Mouse (Mus musculus) frontal cortex, adult (tissue): ENCODE data around the gene Nufip2.

Experiments
- ATAC-seq: cut with Nextera tagmentation; 2 replicates; pipeline ENCODE4 v1.9.2; 2017; ENCODE audit warnings: mild to moderate bottlenecking, moderate library complexity, mixed read lengths; ENCODE audit not compliant: low TSS enrichment

Gene Nufip2

GRCm38 (mm10) chr11:77770346-77770745 is 84.4 kb downstream of the Nufip2 start:
- ATAC-seq, result no peak

DNA sequence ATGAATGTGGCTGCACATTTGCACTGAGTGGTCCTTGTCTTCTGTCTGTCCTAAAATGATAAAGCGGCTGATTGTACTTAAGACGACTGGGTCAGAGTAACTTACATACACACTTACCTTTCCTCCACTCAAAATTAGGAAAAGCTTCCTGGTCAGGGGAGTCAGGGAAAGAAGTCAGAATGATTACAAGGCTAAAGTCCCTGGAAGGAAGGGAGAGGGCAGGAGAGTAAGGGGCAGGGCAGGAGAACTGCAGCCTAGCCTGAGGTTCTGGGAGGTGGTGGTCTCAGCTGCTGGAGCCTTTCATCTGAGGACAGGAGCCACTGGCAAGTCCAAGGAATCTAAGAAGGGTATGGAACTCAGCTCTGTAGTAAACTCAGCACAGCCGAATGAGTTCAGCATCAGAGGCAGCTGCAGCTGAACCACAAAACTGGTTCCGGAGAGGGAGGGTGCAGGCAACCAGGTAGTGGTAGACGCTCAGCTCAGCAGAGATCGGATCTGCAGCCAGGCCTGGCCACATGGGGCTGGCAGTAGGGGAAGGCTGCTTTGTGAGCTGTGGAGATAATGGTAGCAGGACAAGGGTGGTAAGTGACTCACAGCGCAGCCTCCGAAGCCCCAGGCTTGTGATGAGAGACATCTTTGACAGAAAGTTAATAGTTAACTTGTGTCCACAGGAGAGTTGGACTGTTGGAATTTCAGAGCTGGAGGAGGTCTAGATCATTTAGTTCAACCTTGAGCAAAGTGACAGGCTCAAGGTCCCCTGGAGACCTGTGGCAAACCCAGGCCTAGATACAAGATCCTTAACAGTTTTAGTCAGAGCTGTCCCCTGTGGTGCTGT is 86.1 kb downstream of the Nufip2 start:
- ATAC-seq, result no peak

DNA sequence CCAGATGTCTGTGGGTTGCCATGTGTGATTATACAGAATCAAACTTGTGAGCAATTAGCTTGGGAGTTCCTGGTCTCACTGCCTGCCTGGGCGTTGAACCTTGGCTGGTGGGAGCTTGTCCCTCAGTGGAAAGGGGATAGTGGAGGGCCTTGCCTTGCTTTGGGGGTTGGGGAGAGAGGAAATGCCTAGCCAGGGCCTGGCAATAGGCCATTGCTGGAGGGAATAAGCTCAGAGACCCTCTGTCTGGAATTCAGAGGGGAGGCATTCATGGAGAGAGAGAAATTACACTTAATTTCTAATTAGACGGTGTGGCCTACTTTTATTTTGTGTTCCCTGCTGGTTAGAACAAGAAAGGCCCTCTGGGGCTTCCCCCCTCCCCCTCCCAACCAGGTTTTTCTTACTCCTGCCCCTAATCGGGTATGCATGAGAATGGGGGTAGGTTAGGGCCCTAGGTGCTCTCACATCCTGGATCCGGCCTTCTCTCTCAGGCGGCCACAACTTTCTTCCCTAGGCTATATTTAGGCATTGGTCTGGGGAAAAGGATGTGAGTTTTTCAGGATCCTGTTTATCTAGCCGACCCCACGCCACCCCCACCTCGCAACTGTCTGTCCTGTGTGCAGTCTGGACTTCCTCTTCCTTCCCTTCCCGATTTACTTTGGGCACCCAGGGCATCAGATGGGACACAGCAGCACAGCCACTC is 89.9 kb downstream of the Nufip2 start:
- no peak for ATAC-seq

DNA sequence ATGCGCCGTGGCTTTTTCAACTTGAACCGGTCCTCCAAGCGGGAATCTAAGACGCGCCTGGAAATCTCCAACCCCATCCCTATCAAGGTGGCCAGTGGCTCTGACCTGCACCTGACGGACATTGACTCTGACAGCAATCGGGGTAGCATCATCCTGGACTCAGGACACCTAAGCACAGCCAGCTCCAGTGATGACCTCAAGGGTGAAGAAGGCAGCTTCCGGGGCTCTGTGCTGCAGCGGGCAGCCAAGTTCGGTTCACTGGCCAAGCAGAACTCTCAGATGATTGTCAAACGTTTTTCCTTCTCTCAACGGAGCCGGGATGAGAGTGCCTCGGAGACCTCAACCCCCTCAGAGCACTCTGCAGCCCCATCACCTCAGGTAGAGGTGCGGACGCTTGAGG is 91.5 kb downstream of the Nufip2 start:
- ATAC-seq, result no peak

- no peak for ATAC-seq
Observed at GRCm38 (mm10) chr11:77777937-77778336, 92.0 kb downstream of the Nufip2 start.

GRCm38 (mm10) chr11:77779240-77779639 is 93.3 kb downstream of the Nufip2 start:
- ATAC-seq, result no peak

DNA sequence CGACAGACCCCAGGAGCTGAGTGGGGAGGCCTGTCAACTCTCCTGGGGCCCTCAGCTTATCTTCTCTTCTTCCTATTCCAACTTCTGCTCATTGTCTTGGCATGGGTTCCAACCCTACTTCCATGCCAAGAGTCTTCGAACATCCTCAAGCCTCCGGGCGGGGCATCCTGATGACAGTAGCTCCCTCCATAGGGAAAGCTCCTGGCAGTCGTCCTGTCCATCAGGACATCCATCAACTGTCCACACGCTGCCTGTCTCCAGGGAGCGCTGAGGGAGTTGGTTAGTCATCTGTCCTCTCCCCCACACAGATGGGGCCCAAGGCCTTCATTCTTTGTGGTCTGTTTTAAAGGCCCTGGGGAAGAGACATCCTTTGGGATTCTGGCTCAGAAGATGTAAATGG is 95.1 kb downstream of the Nufip2 start:
- ATAC-seq, result no peak

DNA sequence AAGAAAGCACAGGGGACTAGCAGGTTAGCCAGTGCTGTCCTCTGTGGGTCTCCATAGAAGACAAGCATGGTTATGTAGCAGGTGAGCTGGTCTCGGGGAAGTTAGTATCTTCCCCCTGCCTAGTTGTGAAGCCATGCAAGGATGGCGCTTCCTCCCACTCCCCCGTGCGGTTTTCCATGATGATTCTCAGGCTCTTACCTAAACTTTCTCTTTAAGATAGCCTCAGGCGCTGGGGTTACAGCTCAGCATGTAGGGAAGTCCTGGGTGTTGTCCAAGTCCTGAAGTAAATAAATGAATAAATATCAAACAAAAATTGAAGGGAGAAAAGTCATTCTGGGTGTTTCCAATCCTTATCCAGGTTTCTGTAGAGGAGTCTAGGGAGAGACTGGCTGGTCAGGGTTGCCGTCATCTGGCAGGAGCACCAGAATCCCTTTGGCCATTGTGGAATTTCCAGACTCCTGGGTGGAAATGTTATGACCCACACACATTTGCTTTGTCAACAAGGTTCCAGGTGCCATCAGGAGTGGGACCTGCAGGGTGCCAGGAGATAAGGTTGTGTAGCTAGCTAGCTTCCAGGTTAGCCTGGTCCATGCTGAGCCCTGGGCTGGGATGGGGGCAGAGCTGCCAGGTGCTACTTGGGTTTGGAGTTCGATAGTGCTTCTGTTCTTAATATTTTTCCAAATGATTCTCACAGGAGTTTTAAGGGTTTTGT is 96.3 kb downstream of the Nufip2 start:
- ATAC-seq, result no peak

GRCm38 (mm10) chr11:77783211-77783746 is 97.3 kb downstream of the Nufip2 start:
- ATAC-seq, result no peak

DNA sequence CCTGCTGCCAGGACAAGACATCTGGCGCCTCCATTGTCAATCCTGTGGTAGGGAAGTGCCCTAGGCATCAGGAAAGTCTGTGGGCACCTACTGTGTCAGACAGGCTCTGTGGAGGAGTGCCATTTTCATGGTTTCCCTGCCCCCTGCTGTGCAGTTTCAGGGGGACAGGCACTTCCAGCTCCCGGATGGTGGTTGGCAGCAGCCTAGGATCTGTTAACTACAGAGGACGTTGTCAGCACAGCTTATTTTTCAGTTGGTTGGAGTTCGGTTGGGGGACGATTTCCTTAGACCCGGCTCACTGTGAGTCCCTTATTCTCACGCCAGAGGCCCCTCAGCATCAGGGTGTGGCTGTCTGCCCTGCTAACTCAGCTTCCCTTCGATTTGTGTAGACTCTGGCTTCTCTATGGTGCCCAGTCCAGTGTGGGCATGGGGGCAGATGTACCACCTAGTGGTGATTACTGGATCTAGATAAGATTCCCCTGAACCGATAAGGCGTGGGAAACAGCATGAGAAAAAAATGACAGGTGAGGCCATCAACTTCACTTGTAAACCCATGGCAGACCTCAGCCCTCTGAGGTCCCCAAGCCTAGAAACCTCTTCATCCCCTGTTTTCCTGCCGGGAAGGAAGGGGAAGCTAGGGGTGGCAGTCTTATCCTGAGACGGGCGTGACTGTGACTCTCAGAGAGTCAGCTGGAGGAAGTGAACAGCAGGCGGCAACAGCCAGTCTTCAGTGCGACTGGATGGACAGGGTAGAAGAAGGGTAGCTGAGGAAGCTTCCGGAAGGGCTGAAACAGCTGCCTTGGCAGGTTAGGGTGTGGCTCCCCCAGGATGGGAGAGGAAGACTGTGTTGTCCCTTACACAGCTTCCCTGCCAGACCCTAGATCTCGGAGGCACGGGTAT is 98.0 kb downstream of the Nufip2 start:
- ATAC-seq, result peak; percentile 50; the same call in 1 of the 2 replicates

DNA sequence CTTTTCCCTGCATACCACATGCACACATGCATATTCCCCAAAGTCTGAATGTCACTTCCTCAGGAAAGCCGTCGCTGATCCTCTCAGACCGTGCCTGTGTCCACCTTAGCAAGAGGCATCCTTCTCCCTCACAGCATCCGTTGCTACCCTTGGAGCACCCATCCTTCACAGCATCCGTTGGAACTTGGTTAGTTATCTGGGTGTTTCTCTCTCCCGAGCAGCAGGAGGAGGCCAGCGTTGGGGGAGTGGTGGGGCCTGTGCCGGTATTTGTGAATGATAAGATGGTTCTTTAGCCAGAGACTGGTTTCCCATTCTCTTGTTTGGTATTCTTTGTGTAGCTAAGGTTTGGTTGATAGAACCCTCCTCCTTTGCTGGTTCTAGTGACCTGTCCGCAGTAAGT is 98.9 kb downstream of the Nufip2 start:
- ATAC-seq, result no peak

DNA sequence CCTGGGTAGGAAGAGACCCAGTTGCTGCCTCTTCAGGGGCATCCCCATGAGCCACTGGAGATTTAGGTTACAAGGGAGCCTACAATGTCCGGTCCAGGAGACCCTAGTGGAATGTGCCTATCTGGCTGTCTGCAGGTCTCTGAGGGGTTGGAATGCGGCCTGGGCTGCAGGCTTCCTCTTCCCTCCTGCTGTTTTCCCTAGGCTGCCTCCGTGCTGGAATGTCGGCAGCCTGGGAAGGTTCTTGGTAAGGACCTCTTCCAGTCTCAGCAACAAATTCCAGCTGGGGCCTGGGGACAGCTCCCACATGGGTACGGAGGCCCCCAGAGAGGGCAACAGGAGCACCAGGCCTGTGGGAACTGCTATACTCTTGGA is 99.4 kb downstream of the Nufip2 start:
- no peak for ATAC-seq

GRCm38 (mm10) chr11:77785768-77786561 is 100.0 kb downstream of the Nufip2 start:
- peak; percentile 35; the same call in 1 of the 2 replicates for ATAC-seq

- no peak for ATAC-seq
Observed at GRCm38 (mm10) chr11:77787707-77788106, 101.8 kb downstream of the Nufip2 start, which contains the start of gene Gm10277. TSS of gene Gm10277 (minus strand) at chr11:77787747.

DNA sequence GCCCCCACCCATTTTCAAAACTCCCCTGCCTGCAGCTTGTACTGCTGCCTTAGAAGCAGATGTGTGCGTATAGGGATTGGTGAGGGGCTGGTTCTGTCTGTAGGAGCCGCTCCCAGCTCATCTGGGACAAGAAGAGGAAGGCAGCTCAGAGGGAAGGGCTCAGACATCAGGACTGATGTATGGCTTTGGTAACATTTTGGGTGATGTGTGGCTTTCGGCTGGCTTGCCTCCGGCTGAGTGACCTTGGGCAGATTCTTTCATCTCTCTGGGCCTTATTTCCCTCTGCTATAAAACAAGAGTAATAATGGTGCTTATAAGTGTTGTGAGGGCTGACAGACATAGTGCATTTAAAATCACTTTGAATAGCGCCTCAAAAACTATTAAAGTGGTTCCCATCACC is 103.6 kb downstream of the Nufip2 start:
- ATAC-seq, result no peak

- ATAC-seq, result no peak
Observed at GRCm38 (mm10) chr11:77790286-77790685, 104.3 kb downstream of the Nufip2 start.

DNA sequence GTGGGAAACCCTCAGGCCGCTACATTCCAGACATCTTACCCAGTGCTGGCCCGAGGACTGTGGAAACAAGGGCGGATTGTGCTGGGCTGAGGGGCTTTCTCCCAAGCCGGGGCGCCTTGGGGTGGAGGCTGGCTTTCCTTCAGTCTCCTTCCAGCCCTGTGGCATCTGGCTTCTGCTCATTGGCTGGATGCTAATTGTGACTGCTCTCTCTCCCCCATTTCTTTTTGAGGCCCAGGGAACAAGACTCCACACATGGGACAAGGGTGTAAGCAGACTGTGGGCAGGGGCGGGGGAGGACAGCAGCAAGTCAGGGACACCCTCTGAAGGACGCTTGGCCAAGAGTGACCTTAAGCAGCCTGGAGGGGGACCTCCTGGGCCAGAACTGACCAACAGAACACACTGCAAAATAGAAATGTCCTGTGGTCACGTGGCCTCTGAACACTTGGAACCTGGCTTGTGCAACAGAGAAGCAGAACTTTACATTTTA is 105.3 kb downstream of the Nufip2 start:
- no peak for ATAC-seq
